Comparison of ENCODE assay signal across 21 mouse cellular contexts in the genomic region with DNA sequence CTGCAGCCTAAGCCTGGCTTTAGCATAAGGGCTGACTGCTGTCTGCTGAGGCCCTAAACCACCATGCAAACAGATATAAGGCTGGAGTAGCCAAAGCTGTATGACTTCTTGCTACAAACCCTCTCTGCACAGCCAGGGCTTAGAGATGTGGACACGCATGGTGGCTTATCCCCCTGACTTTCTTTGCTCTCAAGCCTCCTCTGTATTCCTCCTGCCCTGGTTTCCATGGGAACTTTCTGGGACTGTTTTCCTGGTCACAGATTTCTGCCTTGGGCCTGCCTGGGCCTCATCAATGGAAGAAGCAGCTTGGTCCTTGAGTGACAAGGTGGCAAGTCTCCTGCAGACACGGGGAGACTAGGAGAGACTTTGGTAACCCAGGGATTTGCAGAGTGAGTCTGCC. TPM values are rescaled to one million over a fixed set of nuclear protein-coding genes. Genes with fewer than 3 reads are reported as not detected.
DNase-seq lines count a peak whose midpoint lies in the region; ATAC-seq and TF ChIP-seq lines count a peak whose summit lies in the region.
"Had no signal": no experiment of that assay in that cellular context is flagged by ENCODE, and none has a peak within 500 bp of the region (broad histone marks: within the 10 kb centered on the region; RNA-seq: fewer than 3 reads in every experiment).

No protein-coding gene starts in this region.

- H3K4me1 ChIP-seq in hindbrain, embryonic 11.5 days (replicated peaks; ENCODE audit: control insufficient read depth, insufficient read depth, low read length), result peaks cover 4% of the 10 kb centered on the region
- H3K4me1 ChIP-seq in hindbrain, embryonic 16.5 days (ENCODE audit: control insufficient read depth, insufficient read depth, low read depth, low read length), result peaks cover 21% of the 10 kb centered on the region
- H3K4me1 ChIP-seq in hindbrain, postnatal 0 days (ENCODE audit: insufficient read depth, low read length), result peaks cover 12% of the 10 kb centered on the region; the same call in 1 of the 2 replicates
- peaks cover 34% of the 10 kb centered on the region for H3K4me1 ChIP-seq in midbrain, embryonic 14.5 days (ENCODE audit: control insufficient read depth, insufficient read depth, low read length)

- H3K36me3 ChIP-seq in hindbrain, embryonic 11.5 days (ENCODE audit: control insufficient read depth, insufficient read depth, low read length), result no peaks in the 10 kb centered on the region
- no peaks in the 10 kb centered on the region for H3K36me3 ChIP-seq in hindbrain, embryonic 16.5 days (ENCODE audit: control insufficient read depth, insufficient read depth, low read length)
- H3K36me3 ChIP-seq in hindbrain, postnatal 0 days (ENCODE audit: insufficient read depth, low read length), result no peaks in the 10 kb centered on the region
- no peaks in the 10 kb centered on the region for H3K36me3 ChIP-seq in midbrain, embryonic 14.5 days (ENCODE audit: control insufficient read depth, insufficient read depth, low read length)
- H3K36me3 ChIP-seq: stomach, embryonic 15.5 days had no signal

- H3K9ac ChIP-seq in hindbrain, embryonic 11.5 days (ENCODE audit: low read depth, low read length), result no peak overlapping the region
- no peak overlapping the region for H3K9ac ChIP-seq in hindbrain, embryonic 16.5 days (ENCODE audit: low read depth, low read length)
- no peak overlapping the region for H3K9ac ChIP-seq in hindbrain, postnatal 0 days (replicated peaks; ENCODE audit: low read length)
- H3K9ac ChIP-seq in midbrain, embryonic 14.5 days (replicated peaks; ENCODE audit: low read length), result no peak overlapping the region
- H3K9ac ChIP-seq: forebrain, postnatal 0 days; stomach, embryonic 15.5 days had no signal

- no peaks in the 10 kb centered on the region for H3K9me3 ChIP-seq in hindbrain, embryonic 11.5 days (ENCODE audit: control insufficient read depth, low read length)
- H3K9me3 ChIP-seq in hindbrain, embryonic 16.5 days (ENCODE audit: control insufficient read depth, low read length), result no peaks in the 10 kb centered on the region; the same call in 1 of the 2 replicates
- no peaks in the 10 kb centered on the region for H3K9me3 ChIP-seq in hindbrain, postnatal 0 days (ENCODE audit: low read length)
- no peaks in the 10 kb centered on the region for H3K9me3 ChIP-seq in midbrain, embryonic 14.5 days (ENCODE audit: control insufficient read depth, low read length)
- H3K9me3 ChIP-seq: stomach, embryonic 15.5 days had no signal

- H3K4me3 ChIP-seq in hindbrain, embryonic 11.5 days (ENCODE audit: low read depth, low read length), result no peak overlapping the region
- H3K4me3 ChIP-seq in hindbrain, embryonic 16.5 days (ENCODE audit: low read length), result no peak overlapping the region
- H3K4me3 ChIP-seq in hindbrain, postnatal 0 days (ENCODE audit: low read length), result no peak overlapping the region
- no peak overlapping the region for H3K4me3 ChIP-seq in midbrain, embryonic 14.5 days (replicated peaks; ENCODE audit: low read depth, low read length)
- H3K4me3 ChIP-seq: stomach, embryonic 15.5 days had no signal

- 15% methylated on average over 2 of the region's 2 CpGs for WGBS in hindbrain, embryonic 11.5 days
- 19% methylated on average over 2 of the region's 2 CpGs for whole genome bisulfite sequencing in hindbrain, embryonic 16.5 days
- 28% methylated on average over 2 of the region's 2 CpGs for whole genome bisulfite sequencing in hindbrain, postnatal 0 days
- 19% methylated on average over 2 of the region's 2 CpGs for WGBS in midbrain, embryonic 14.5 days

- TF ChIP-seq CTCF in hindbrain, postnatal 0 days (IDR thresholded peaks at IDR 0.05; ENCODE audit: low read depth), result no peak

- DNase-seq in hindbrain, embryonic 11.5 days (ENCODE audit: low spot score), result no peak
- peak; percentile 63 for DNase-seq in embryo, embryonic 10 days (ENCODE audit: low spot score)
- DNase-seq in hindbrain, postnatal 0 days (ENCODE audit: low spot score), result peak; percentile 20
- peak; percentile 42 for DNase-seq in midbrain, embryonic 14.5 days
- no peak for DNase-seq in urinary bladder, postnatal 25 days (ENCODE audit: low spot score)
- no peak for DNase-seq in ovary, postnatal 36 days (ENCODE audit: low spot score)
- DNase-seq: cerebellum, adult 2 months; forebrain, postnatal 0 days; heart, postnatal 10 days; kidney, adult 2 months; kidney, postnatal 14 days; lung, adult 18-20 months; right cerebral cortex, postnatal 25 days; thymus, adult 18-20 months had no signal

- peak overlapping the region; percentile 17; the same call in 1 of the 2 replicates for H3K27ac ChIP-seq in hindbrain, embryonic 11.5 days (ENCODE audit: low read depth, low read length)
- H3K27ac ChIP-seq in hindbrain, embryonic 16.5 days (ENCODE audit: low read depth, low read length), result no peak overlapping the region
- no peak overlapping the region for H3K27ac ChIP-seq in hindbrain, postnatal 0 days
- H3K27ac ChIP-seq in midbrain, embryonic 14.5 days (replicated peaks; ENCODE audit: low read depth, low read length), result no peak overlapping the region
- H3K27ac ChIP-seq: stomach, embryonic 15.5 days had no signal

- ATAC-seq in hindbrain, embryonic 11.5 days (ENCODE audit: low FRiP score), result no peak
- ATAC-seq in hindbrain, embryonic 16.5 days, result no peak
- ATAC-seq in hindbrain, postnatal 0 days, result no peak
- ATAC-seq in midbrain, embryonic 14.5 days (ENCODE audit: low FRiP score, low TSS enrichment), result no peak
- ATAC-seq: forebrain, postnatal 0 days; inflammation-experienced regulatory T-cells, adult 6 months had no signal

- H3K27me3 ChIP-seq in hindbrain, embryonic 11.5 days (ENCODE audit: control insufficient read depth, insufficient read depth, low read length), result no peaks in the 10 kb centered on the region
- no peaks in the 10 kb centered on the region for H3K27me3 ChIP-seq in hindbrain, embryonic 16.5 days (replicated peaks; ENCODE audit: control insufficient read depth, insufficient read depth, low read length)
- H3K27me3 ChIP-seq in hindbrain, postnatal 0 days (ENCODE audit: insufficient read depth, low read length), result no peaks in the 10 kb centered on the region
- H3K27me3 ChIP-seq in midbrain, embryonic 14.5 days (ENCODE audit: control insufficient read depth, insufficient read depth, low read length), result no peaks in the 10 kb centered on the region
- H3K27me3 ChIP-seq: CH12.LX; stomach, embryonic 15.5 days had no signal

- no peak overlapping the region for H3K4me2 ChIP-seq in hindbrain, embryonic 11.5 days (replicated peaks; ENCODE audit: low read depth, low read length)
- no peak overlapping the region for H3K4me2 ChIP-seq in hindbrain, embryonic 16.5 days (ENCODE audit: low read length)
- no peak overlapping the region for H3K4me2 ChIP-seq in hindbrain, postnatal 0 days (ENCODE audit: low read depth, low read length)
- no peak overlapping the region for H3K4me2 ChIP-seq in midbrain, embryonic 14.5 days (ENCODE audit: low read length)
- H3K4me2 ChIP-seq: heart, embryonic 11.5 days; liver, embryonic 11.5 days; stomach, embryonic 15.5 days had no signal

RNA-seq across cellular contexts. Expression of a gene that starts 56.5 kb away (rescaled TPM):
- polyA plus RNA-seq in hindbrain, embryonic 11.5 days (2014; fragmentation: Nextera tagmentation; extraction: Ambion mirVana), result 18.6 and 21.1 TPM in 2 replicates
- polyA plus RNA-seq in hindbrain, embryonic 16.5 days (2015; fragmentation: Nextera tagmentation; extraction: Ambion mirVana), result 12.0 and 15.1 TPM in 2 replicates
- 46.0 and 52.7 TPM in 2 replicates for total RNA-seq in hindbrain, postnatal 0 days (2014; rRNA removed)
- 12.9 and 13.5 TPM in 2 replicates for polyA plus RNA-seq in hindbrain, postnatal 0 days (2015; fragmentation: Nextera tagmentation; extraction: Ambion mirVana)
- 10.6 and 16.2 TPM in 2 replicates for polyA plus RNA-seq in midbrain, embryonic 14.5 days (2014; fragmentation: Nextera tagmentation; extraction: Ambion mirVana)
- total RNA-seq: CH12.LX, MEL had no signal

Comparison
In these comparisons a context has a peak if more than half of its experiments do, and no peak if none do; other contexts are left out.
1. DNase-seq: peak in embryo, embryonic 10 days (single experiment), hindbrain, postnatal 0 days (single experiment) and midbrain, embryonic 14.5 days (single experiment); none in hindbrain, embryonic 11.5 days (single experiment), urinary bladder, postnatal 25 days (single experiment) and ovary, postnatal 36 days (single experiment).